Mouse (Mus musculus): ENCODE measurements at regions not wholly inside any gene's neighbourhood (a gene's known extent, or its start where the extent isn't known, plus 50 kb on each side); places are given as distances from the start of the nearest gene placed in this dataset.

DNA sequence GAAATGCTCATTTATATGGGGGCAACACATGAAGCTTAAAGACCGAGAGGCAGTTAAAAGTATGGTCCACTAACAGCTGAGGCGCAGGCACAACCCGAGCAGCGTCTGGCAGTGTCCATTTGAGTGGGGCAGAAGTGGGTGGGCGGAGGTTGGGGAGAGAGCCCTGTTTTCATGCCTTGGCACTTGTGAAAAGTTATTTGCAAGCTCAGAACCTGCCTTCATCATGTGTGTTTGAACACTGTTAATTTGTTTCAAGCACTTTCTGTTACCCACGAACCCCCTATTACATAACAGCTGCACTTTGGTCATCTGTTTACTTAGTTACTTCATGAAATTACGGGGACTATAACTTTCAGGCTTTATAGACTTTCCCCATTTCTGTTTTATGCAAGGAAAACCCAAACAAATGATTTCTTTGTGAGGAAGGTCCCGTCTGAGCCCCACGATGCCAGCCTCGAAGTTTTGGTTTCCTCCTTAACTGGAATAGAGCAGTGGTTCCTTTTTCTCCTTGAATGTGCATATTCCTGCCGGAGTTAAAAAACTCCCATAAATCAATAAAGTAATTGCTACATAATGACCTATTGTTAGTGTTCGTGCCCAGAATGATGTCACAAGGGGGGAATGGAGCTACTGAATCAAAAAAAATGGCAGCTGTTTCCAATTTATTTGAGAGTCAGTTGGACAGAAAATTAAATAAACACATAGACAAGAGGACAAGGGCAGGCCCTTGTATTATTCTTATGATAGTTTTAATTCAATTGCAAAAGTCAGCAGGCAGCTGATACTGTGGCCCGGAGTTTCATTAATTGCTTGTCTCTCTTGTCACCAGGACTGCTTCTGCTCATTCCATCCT lies 363.6 kb downstream of the Etnk1 start:
- H3K4me1 ChIP-seq (replicated peaks; ENCODE audit: low read depth, low read length): peaks cover 21% of the 10 kb centered on the region
- peaks cover 27% of the 10 kb centered on the region for H3K9me3 ChIP-seq (ENCODE audit: low read length)
- H3K4me3 ChIP-seq (replicated peaks; ENCODE audit: low read length): no peak overlapping the region
- TF ChIP-seq NANOG (IDR thresholded peaks at IDR 0.05; ENCODE audit: borderline replicate concordance, low read length) (no peak), POU5F1 (IDR thresholded peaks at IDR 0.05; ENCODE audit: borderline replicate concordance, low read length) (no peak), CTCF (conservative IDR thresholded peaks at IDR 0.05; ENCODE audit: low read length) (no peak)
- no peaks in the 10 kb centered on the region for H3K27me3 ChIP-seq (ENCODE audit: insufficient read depth, low read length)
- H3K36me3 ChIP-seq (ENCODE audit: insufficient read depth, low read length): no peaks in the 10 kb centered on the region

DNA sequence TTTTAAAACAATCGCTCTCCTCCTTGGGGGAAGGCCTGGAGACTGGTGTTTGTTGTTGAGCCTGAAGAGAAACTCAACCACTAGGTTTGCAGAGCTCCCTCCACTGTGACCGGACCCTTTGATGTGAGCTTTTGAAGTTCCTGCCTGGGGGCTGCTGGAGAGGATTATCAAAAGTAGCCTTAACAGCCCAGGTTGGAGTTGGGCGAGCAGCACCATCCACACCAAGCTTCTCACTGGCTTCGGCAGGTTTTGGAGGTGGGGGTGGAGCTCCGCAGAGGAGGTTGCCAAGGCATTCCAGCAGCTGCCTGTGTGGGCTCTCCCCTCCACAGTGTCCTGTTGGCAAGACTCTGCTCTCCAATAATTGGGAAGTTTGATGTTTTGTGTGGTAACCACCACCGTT lies 364.5 kb downstream of the Etnk1 start:
- Histone ChIP-seq H3K4me3 (replicated peaks; ENCODE audit: low read length) (no peak overlapping the region), H3K9me3 (ENCODE audit: low read length) (peaks cover 18% of the 10 kb centered on the region), H3K36me3 (ENCODE audit: insufficient read depth, low read length) (no peaks in the 10 kb centered on the region), H3K27me3 (ENCODE audit: insufficient read depth, low read length) (no peaks in the 10 kb centered on the region), H3K4me1 (replicated peaks; ENCODE audit: low read depth, low read length) (peaks cover 21% of the 10 kb centered on the region)
- TF ChIP-seq POU5F1 (IDR thresholded peaks at IDR 0.05; ENCODE audit: borderline replicate concordance, low read length) (no peak), CTCF (conservative IDR thresholded peaks at IDR 0.05; ENCODE audit: low read length) (no peak), NANOG (IDR thresholded peaks at IDR 0.05; ENCODE audit: borderline replicate concordance, low read length) (no peak)

DNA sequence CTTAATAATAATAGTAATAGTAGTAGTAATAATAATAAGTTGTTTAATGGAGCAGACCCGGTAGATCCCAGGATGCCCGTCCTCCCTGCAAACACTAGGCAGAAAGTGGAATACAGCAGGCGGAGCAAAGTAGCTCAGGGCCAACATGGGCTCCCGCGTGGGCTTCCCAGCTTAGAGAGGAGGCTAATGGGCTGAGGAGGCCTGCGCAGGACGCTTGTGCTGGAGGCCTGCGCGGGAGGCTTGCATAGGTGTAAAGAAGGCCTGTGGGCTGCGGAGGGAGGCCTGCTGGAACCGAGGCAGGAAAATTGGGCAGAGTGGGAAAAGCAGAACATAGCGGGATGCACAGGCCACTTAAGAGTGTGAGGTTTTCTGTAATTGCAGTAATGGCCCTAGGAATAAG lies 365.4 kb downstream of the Etnk1 start:
- Histone ChIP-seq H3K27me3 (ENCODE audit: insufficient read depth, low read length) (no peaks in the 10 kb centered on the region), H3K4me1 (replicated peaks; ENCODE audit: low read depth, low read length) (peaks cover 21% of the 10 kb centered on the region), H3K4me3 (replicated peaks; ENCODE audit: low read length) (no peak overlapping the region), H3K36me3 (ENCODE audit: insufficient read depth, low read length) (no peaks in the 10 kb centered on the region), H3K9me3 (ENCODE audit: low read length) (peaks cover 13% of the 10 kb centered on the region)
- TF ChIP-seq CTCF (conservative IDR thresholded peaks at IDR 0.05; ENCODE audit: low read length) (no peak), NANOG (IDR thresholded peaks at IDR 0.05; ENCODE audit: borderline replicate concordance, low read length) (no peak), POU5F1 (IDR thresholded peaks at IDR 0.05; ENCODE audit: borderline replicate concordance, low read length) (no peak)

DNA sequence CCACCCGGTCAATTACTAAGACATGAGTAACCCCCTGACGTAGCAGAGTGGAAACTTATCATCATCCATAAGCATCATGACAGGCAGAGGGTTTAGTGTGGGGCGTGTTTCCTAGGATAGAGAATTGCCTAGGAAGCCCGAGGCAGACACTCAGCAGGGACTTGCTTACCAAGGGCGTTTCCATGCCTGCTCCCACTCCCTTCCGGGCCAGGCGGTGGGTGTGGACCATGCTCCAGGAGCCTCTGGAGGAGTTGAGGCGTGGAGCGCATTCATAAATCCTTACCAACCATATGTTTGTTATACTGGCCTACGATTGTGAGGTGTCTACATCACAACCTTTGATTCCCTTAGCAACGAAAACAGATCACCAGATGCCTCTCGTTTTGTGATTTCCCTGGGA lies 368.2 kb downstream of the Etnk1 start:
- TF ChIP-seq NANOG (IDR thresholded peaks at IDR 0.05; ENCODE audit: borderline replicate concordance, low read length) (no peak), POU5F1 (IDR thresholded peaks at IDR 0.05; ENCODE audit: borderline replicate concordance, low read length) (no peak), CTCF (conservative IDR thresholded peaks at IDR 0.05; ENCODE audit: low read length) (no peak)

DNA sequence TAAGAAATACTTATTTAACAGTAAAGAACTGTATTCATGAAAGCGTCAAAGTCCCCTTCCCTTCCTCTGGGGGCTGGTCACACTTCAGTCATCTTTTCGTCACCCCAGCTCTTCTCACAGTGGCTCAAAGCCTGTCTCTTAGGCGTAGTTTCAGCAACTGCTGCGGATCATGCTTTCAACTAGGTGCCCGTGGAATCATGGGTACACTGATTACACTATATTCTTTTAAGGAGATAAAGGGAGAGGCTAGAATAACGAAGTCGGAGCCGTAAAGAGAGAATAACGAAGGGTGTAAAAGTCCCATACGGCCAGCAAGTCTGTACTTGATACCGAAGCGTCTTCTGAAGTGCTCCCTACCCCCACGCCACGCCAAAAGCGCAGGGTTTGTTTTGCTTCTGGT lies 368.7 kb downstream of the Etnk1 start:
- Histone ChIP-seq H3K4me1 (replicated peaks; ENCODE audit: low read depth, low read length) (peaks cover 21% of the 10 kb centered on the region), H3K9me3 (ENCODE audit: low read length) (no peaks in the 10 kb centered on the region)
- TF ChIP-seq CTCF (conservative IDR thresholded peaks at IDR 0.05; ENCODE audit: low read length) (no peak), POU5F1 (IDR thresholded peaks at IDR 0.05; ENCODE audit: borderline replicate concordance, low read length) (no peak), NANOG (IDR thresholded peaks at IDR 0.05; ENCODE audit: borderline replicate concordance, low read length) (no peak)

More for the DNA sequence above, 368.2 kb downstream of the Etnk1 start:
- Histone ChIP-seq H3K4me1 (replicated peaks; ENCODE audit: low read depth, low read length) (peaks cover 21% of the 10 kb centered on the region), H3K27me3 (ENCODE audit: insufficient read depth, low read length) (no peaks in the 10 kb centered on the region), H3K9me3 (ENCODE audit: low read length) (no peaks in the 10 kb centered on the region), H3K4me3 (replicated peaks; ENCODE audit: low read length) (no peak overlapping the region), H3K36me3 (ENCODE audit: insufficient read depth, low read length) (no peaks in the 10 kb centered on the region)

DNA sequence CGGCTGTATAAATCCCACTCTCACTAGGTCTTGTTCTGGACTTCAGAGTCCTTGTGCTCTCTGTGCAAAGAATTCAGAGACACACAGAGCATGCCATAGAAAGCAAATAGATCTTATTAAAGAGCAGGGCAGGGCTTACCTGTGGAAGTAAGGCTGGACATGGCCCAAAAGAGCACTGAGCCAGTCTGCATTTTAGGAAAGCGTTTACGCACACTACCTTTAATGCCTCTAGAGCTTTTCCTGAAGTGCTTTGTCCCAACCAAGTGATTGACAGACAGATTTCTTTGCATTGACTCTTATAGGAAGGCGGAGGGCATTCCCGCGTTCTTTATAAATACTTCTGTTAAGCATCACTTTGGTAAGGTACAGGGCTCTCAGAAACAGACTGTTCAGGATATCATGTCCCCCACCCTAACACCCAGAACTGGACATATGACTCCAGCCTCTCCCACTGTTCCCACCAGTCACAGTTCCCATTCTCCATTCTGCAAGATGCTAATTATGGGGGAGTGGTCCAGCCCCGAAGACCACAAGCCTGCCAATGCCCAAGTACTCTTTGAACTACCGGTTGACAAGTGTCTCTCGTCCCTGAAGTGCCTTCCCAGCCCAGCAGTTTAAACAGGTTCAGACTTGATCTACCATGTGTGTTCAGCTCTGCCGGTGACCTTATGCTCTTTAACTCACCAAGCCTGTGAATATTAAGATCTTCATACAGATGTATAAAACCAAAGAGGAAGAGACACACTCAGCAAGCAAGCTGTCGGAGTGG lies 369.7 kb downstream of the Etnk1 start:
- no peaks in the 10 kb centered on the region for H3K36me3 ChIP-seq (ENCODE audit: insufficient read depth, low read length)
- no peaks in the 10 kb centered on the region for H3K9me3 ChIP-seq (ENCODE audit: low read length)
- no peak overlapping the region for H3K4me3 ChIP-seq (replicated peaks; ENCODE audit: low read length)
- peaks cover 17% of the 10 kb centered on the region for H3K4me1 ChIP-seq (replicated peaks; ENCODE audit: low read depth, low read length)
- TF ChIP-seq NANOG (IDR thresholded peaks at IDR 0.05; ENCODE audit: borderline replicate concordance, low read length) (no peak), CTCF (conservative IDR thresholded peaks at IDR 0.05; ENCODE audit: low read length) (no peak), POU5F1 (IDR thresholded peaks at IDR 0.05; ENCODE audit: borderline replicate concordance, low read length) (no peak)
- H3K27me3 ChIP-seq (ENCODE audit: insufficient read depth, low read length): no peaks in the 10 kb centered on the region

More for the DNA sequence above, 368.7 kb downstream of the Etnk1 start:
- H3K4me3 ChIP-seq (replicated peaks; ENCODE audit: low read length): no peak overlapping the region
- no peaks in the 10 kb centered on the region for H3K27me3 ChIP-seq (ENCODE audit: insufficient read depth, low read length)
- H3K36me3 ChIP-seq (ENCODE audit: insufficient read depth, low read length): no peaks in the 10 kb centered on the region

DNA sequence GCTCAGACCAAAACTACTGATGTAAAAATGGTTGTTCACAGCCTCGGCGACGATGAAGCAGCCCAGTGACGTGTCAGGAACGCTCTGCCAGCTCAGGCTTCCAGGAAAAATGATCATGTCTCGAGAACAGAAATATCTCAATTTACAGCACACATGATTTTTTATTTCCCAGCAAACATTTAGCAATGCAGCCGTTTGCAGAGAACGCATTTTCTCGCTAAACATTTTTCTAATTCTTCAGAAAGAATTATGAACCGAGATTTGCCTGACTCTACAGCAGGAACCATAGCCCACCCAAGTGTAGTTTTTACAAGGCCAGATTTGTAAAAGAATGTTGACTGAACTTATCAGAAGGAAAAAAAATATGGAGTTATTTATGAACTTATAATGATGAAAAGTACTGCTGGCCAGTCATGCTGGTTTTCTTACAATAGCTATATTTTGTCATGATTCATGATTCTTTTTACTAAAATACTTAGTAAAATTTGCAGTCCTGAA lies 380.4 kb downstream of the Etnk1 start:
- H3K9me3 ChIP-seq (ENCODE audit: low read length): no peaks in the 10 kb centered on the region
- H3K4me1 ChIP-seq (replicated peaks; ENCODE audit: low read depth, low read length): no peaks in the 10 kb centered on the region
- TF ChIP-seq CTCF (conservative IDR thresholded peaks at IDR 0.05; ENCODE audit: low read length) (no peak), POU5F1 (IDR thresholded peaks at IDR 0.05; ENCODE audit: borderline replicate concordance, low read length) (no peak), NANOG (IDR thresholded peaks at IDR 0.05; ENCODE audit: borderline replicate concordance, low read length) (no peak)
- H3K36me3 ChIP-seq (ENCODE audit: insufficient read depth, low read length): no peaks in the 10 kb centered on the region
- H3K4me3 ChIP-seq (replicated peaks; ENCODE audit: low read length): no peak overlapping the region
- H3K27me3 ChIP-seq (ENCODE audit: insufficient read depth, low read length): no peaks in the 10 kb centered on the region

DNA sequence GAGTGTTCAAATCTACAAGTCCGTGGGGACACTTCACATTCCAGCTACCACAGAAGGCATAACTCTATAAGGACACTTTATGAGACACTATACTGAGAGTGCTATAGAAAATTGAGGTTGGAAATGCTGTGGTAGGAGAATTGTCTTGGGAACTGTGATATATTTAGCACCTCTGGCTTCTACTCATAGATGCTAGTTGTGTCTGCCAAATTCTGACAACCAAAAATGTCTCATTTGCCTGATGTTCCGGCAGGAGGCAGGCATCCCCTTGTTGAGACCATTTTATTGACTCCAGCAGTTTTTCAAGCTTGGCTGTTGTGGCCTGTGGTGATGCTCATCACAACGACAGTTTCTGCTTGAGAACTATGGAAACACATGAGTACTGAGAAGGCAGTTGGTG lies 387.9 kb downstream of the Etnk1 start:
- Histone ChIP-seq H3K4me1 (replicated peaks; ENCODE audit: low read depth, low read length) (no peaks in the 10 kb centered on the region), H3K4me3 (replicated peaks; ENCODE audit: low read length) (no peak overlapping the region), H3K27me3 (ENCODE audit: insufficient read depth, low read length) (no peaks in the 10 kb centered on the region), H3K36me3 (ENCODE audit: insufficient read depth, low read length) (no peaks in the 10 kb centered on the region), H3K9me3 (ENCODE audit: low read length) (no peaks in the 10 kb centered on the region)
- no peak for TF ChIP-seq NANOG (IDR thresholded peaks at IDR 0.05; ENCODE audit: borderline replicate concordance, low read length)
- TF ChIP-seq POU5F1 (IDR thresholded peaks at IDR 0.05; ENCODE audit: borderline replicate concordance, low read length): no peak
- TF ChIP-seq CTCF (conservative IDR thresholded peaks at IDR 0.05; ENCODE audit: low read length): no peak
